Mouse (Mus musculus) lung, postnatal 36 days (tissue): ENCODE results near the gene Cdc25b.

Source experiments
- DNase-seq: peaks from one replicate; pipeline ENCODE4 v3.0.0; 2022; ENCODE audit warnings: mixed read lengths

Cdc25b gene

GRCm38 (mm10) chr2:131186771-131187601 is at the start of gene Cdc25b, which contains the start of gene Spef1:
Gene Cdc25b, plus strand, starts transcription at chr2:131186949.
Gene Spef1, minus strand, starts transcription at chr2:131187282.
- DNase-seq: peak; percentile 94

- no peak for DNase-seq
Observed at GRCm38 (mm10) chr2:131138296-131138695, 48.5 kb upstream of the Cdc25b start.

GRCm38 (mm10) chr2:131138760-131139159 is 48.0 kb upstream of the Cdc25b start:
- no peak for DNase-seq

GRCm38 (mm10) chr2:131139287-131139686 is 47.5 kb upstream of the Cdc25b start:
- DNase-seq: no peak

GRCm38 (mm10) chr2:131139886-131140532 is 46.7 kb upstream of the Cdc25b start:
- DNase-seq: peak; percentile 61

- DNase-seq: no peak
Observed at GRCm38 (mm10) chr2:131140533-131140905, 46.2 kb upstream of the Cdc25b start.

- DNase-seq: no peak
Observed at GRCm38 (mm10) chr2:131141336-131141986, 45.3 kb upstream of the Cdc25b start.

GRCm38 (mm10) chr2:131142592-131142991 is 44.2 kb upstream of the Cdc25b start:
- DNase-seq: peak; percentile 86

- DNase-seq: no peak
Observed at GRCm38 (mm10) chr2:131143007-131143780, 43.6 kb upstream of the Cdc25b start.

- DNase-seq: no peak
Observed at GRCm38 (mm10) chr2:131145121-131145520, 41.6 kb upstream of the Cdc25b start.

- no peak for DNase-seq
Observed at GRCm38 (mm10) chr2:131145536-131145935, 41.2 kb upstream of the Cdc25b start.

- no peak for DNase-seq
Observed at GRCm38 (mm10) chr2:131146193-131147042, 40.3 kb upstream of the Cdc25b start.

GRCm38 (mm10) chr2:131147043-131147365 is 39.7 kb upstream of the Cdc25b start:
- DNase-seq: no peak

GRCm38 (mm10) chr2:131148353-131149253 is 38.1 kb upstream of the Cdc25b start:
- DNase-seq: no peak

- no peak for DNase-seq
Observed at GRCm38 (mm10) chr2:131149254-131149578, 37.5 kb upstream of the Cdc25b start.

- DNase-seq: no peak
Observed at GRCm38 (mm10) chr2:131152166-131152730, 34.5 kb upstream of the Cdc25b start.

- DNase-seq: no peak
Observed at GRCm38 (mm10) chr2:131154036-131154435, 32.7 kb upstream of the Cdc25b start.

GRCm38 (mm10) chr2:131156987-131157386 is 29.8 kb upstream of the Cdc25b start:
- no peak for DNase-seq

- DNase-seq: peak; percentile 57
Observed at GRCm38 (mm10) chr2:131159491-131159910, 27.2 kb upstream of the Cdc25b start.

GRCm38 (mm10) chr2:131159938-131160581 is 26.7 kb upstream of the Cdc25b start, which contains the start of gene 1700037H04Rik:
Gene 1700037H04Rik, minus strand, starts transcription at chr2:131160081.
- peak; percentile 99 for DNase-seq
